Mouse (Mus musculus) right cerebral cortex, postnatal 36 days (tissue): Measurements from ENCODE around the gene Tbl1x.
A peak's percentile ranks its signal among the peaks of the same experiment; 100 is the strongest.

Source experiments
- DNase-seq, 2 experiments: peaks; one replicate each; pipeline ENCODE4 v3.0.0; 2022; ENCODE audit warnings: low spot score in 2 of 2, mixed read lengths in 1 of 2

Gene Tbl1x

DNA sequence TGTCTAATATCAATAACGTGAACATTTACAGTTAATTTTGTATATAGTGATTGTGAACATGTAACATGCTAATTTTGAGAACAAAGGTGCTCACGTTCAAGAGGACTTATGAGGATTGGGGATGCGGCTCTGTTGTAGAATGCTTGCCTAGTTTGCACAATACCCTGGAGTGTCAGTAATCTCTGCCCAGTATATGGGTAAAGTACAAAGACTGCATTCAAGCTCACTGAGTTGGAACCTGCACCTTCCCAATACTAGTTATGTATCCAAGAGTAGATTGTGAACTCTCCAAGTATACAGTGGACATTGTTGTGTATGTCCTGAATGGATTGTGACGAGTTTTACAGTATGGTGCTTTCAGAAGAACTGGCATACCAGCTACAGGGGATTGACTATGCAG lies 33.7 kb downstream of the Tbl1x start:
- DNase-seq, result no peak

DNA sequence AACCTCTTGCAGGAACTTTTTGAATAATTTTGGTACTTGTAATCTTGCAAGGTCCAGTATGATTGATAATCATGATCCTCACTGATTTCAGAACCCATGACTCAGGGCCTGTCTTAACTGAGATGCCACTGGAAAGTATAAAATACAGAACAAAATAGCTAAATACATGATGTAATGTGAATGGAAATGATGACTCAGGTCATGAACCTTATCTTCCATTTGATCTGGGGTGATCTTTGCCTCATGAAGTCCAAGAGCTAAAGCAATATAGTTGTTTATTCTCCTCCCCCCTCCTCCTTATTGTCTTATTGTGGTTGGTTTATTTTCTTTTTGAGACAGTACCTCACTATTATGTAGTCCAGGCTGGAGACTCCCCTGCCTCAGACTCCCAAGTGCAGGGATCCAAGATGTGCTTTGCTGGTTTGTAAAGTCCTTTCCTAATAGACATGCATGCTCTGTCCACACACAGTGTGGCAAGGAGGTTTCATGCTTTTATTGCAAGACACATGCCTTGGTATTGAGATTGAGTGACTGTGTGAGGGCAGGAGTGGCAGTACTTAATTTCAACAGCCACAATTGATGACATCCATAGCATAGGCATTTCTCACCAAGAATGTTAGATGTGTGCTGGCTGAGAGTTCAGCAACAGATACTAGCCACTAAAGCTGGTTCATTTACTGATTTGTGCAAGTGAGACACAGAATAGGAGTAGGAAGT lies 34.7 kb downstream of the Tbl1x start:
- no peak for DNase-seq

DNA sequence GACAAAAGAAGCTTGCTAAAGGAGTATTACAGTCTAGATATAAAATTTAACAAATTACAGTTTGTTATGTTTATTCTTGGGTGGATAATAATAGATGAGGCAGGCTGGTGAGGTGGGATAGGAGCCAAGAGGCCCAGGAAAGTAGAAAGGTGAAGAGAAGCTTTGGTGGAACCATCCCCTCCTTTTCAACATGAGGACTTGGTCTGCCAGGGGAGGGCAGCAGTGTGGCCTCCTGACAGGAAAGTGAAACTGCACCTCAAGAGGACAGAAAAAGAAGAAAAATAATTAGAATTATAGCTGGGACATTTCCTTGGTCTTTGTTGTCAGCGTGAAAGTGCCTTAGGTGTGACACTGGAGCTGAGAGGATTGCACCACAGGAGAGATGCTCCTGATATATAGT lies 35.6 kb downstream of the Tbl1x start:
- DNase-seq, result no peak

DNA sequence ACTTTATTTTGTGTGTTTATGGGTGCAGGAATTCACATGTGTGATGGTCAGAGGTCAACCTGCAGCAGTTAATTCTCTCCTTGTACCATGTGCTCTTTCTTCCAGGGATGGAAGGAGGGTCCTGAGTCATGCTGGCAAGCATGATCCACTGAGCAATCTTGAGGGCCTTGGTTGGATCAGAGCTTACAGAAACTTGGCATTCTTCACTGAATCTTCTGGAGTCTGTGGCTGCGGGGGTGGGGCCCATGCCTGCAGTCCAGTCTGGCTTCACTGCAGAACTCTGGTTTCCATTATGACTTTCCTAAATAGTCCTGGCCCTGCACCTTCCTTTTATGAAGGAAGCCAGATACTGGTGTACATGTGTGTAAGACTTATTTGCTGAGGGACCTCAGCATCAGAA lies 38.1 kb downstream of the Tbl1x start:
- DNase-seq, result no peak

DNA sequence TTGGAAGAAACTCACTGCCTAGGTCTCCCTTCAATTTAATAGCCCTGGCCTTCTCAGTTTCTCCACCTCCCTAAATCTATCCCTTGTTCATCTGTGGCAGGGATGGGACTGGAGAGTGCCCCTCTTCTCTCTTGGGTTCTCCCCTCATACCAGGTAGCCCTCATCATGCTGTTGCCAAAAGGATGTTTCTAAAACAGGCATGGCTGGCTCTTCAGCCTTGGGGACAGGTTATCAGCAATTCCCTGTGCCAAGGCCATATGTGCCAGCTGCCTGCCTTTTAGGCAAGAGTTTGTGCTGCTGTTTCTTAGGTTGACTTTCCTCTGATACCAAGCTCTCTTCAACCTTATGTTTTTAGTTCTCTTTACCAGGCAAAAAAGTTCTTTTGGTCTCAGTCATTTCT lies 39.6 kb downstream of the Tbl1x start:
- no peak for DNase-seq

DNA sequence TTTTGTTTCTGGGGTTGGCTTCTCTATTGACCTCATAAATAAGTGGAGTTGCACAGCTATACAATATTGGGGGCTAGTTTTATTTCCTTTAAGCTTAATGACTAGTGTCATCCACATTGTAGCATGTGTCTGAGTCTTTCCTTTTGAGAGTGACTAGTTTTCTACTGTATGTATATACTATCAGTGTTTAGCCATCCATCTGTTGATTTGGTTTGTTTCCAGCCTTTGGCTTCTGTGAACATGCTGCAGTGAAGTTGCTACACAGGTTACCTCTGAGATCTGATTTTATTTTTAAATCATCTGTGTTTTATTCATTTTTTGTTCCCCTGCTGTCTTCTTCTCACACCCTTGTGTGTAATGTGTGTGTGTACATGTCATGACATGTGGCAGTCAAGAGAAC lies 40.5 kb downstream of the Tbl1x start:
- DNase-seq, result no peak

DNA sequence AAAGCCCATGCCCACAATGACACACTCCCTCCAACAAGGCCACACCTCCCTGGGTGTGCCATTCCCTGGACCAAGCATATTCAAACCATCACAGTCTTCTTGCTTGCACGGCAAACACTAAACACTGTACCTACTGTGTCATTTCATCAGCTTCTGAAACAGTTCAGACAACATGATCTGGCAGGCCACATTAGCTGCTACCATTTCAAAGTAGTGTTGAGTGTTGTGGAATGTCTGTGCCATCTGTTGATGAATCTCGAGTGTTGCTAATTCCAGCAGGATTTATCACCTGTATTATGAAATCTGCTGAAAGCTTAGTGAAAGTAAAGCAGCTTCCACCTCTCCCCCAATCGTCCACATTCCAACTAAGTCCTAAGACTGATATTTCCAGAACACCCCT lies 41.3 kb downstream of the Tbl1x start:
- DNase-seq, result no peak

DNA sequence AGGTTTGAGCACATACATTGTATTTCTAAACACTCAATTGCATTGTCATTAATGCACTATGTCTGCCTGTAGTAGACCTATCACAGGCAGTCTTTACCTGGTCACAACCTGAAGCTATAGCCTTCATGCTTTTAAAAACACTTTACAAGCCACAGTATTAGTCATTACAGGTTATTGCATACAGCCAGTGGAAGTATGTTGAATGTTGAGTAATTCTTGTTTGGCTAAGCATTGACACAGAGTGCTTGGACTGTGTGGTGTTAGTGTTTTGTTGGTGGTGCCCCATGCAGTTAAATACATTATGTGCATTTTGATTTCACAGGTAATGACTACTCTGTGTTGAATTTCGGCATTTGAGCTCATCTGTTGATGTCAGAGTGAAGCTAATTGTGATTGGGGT lies 45.2 kb downstream of the Tbl1x start:
- DNase-seq, result no peak

DNA sequence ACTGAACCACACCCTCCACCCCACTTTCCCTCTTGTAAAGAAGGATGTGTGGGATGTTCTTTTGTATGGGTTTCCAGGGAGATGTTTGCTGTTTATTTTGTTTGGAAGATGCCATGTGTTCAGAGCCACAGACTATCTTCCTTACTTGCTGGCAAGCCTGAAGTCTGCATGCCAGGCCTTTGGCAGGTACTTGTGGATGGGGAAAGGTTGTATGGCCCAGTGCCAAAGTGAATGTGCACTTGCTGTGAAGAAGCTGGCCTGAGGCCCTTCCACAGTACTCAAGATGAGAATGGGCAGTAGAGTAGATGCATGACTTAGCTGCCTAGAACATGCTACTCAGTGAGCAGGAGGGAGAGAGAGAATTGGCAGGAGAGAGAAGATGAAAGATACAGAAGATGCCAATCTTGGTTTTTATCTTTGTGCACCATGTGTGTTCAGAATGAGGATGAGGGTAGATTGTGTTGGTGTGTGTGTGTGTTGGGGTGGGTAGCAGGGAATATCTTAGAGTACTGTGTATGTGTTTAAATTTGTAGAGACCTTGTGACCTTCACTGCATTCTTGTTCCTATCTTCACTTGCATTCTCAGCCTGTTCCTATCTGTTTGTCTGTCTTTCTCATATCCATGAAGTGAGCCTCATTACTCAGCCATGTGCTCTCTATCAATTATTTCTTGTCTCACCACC lies 48.5 kb downstream of the Tbl1x start:
- no peak for DNase-seq

DNA sequence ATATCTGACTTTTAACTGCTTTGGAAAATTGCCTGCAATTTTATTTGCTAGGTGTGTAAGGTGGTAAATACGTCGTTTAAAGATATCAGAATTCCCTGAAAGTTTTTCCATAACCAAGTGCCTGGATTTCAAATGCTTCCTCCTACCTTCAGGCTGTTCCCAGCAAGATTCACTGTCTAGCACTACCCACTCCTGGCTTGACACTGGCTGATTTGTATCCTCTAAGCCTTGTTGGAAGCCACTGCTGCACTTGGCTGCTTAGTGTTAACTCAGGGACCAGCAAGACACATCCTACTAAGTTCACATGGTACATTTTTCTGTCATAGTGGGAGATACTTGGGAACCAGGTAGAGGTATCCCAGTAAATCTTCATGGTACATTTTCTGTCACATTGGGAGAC lies 52.8 kb downstream of the Tbl1x start:
- DNase-seq, result peak in 1 of 2 experiments; percentile 23

DNA sequence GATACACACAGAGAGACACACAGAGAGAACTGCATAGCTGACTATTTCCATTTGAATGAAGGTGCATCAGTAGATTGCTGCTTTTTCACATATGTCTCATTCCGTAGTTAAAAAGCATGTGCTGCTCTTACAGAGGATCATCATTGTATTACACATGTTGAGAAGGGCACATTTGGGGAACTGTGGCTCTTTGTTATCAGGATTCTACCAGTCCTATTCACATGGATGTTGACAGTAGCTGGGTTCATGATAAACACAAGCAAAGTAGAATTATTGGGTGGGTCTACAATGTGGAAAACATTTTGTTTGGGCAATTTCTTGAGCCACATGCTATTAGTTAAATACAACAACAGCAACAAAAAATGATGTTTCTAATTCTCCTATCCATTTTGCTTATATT lies 55.9 kb downstream of the Tbl1x start:
- no peak for DNase-seq

DNA sequence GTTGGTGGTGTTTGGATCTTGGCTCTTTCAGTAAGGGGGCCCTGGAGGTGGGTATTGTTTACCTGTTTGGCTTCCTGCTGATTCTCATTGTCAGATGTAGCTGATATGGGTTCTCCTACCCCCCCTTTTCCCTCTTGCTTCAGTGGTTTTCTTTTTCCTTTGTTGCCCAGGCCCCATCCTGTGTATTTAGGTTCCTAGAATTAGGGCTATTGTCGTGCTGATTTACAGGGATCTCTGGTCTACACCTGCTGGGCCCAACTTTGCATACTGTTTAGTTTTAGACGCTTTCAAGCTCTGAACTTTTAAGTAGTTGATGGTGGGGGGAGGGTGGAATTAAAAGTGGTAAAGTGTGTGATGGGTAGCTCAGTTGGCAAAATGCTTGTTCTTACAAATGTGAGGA lies 57.2 kb downstream of the Tbl1x start:
- DNase-seq, result no peak

DNA sequence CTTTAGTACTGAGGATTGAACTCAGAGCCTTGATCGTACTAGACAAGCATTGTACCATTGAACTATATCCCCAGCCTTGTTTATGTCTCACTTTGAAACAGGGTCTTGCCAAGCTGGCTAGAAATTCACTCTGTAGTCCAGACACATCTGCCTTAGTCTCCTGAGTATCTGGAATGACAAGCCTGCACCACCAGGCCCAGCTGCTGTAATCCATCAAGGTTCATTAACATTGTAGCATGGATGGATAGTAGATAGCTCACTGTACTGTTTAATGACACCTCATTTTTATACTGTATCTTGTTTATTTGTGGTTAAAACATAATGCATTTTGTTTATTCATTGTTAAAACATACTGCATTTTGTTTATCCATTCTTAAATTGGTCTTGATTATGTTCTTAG lies 62.9 kb downstream of the Tbl1x start:
- no peak for DNase-seq

DNA sequence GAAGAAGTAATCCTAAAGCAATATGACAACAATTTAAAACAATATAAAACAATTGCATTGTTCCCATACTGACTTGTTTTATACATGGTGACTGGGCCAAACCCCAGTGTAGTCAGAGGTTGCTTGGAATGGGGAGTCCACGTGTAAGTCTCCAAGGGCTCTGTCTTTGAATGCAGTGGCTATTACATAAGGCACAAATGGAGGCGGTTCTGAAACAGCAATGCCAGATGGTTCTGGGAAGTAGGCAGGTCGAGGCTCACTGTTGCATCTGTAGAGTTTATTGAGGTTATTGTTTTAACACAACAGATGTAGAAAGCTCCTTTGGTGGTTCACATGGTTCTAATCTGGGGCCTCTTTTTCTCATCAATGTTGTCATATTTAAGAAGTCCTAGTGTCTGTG lies 66.3 kb downstream of the Tbl1x start:
- peak in 1 of 2 experiments; percentile 33 for DNase-seq

DNA sequence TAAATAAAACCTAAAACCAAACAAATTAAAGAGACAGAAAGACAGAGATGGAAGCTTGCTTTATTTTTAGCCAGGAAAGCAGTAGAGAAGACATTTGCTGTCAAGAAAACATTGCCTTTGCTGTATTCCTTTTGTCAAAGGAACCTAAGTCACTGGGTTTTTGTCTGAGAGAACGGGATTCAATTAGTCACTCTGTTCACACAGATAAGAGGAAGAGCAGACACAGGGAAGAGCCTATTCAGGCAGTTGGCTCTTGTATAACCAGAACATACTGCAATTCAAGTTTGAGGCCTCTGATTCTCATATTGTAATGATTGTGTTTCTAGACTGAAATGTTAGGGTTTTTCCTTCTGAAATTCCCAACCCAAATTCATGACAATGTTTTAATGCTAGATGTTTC lies 67.4 kb downstream of the Tbl1x start:
- DNase-seq, result no peak

DNA sequence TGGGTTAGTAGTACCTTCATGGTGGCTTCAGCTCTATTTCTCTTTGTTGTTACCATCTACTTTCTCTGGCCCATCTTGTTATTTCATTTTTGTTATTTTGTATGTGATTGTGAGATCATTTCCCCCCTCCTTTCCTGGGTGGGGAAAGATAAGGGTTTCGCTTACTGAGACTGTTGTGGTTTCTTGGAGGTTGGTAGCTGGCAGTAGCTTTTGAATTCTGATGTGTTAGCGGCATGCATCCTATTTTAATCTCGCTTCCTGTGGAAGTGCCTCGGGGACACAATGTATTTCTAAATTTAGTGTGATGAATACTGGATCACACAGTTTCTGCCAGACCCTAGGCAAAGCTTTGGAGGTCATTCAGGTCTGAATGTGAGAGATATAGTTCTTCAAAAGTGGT lies 69.2 kb downstream of the Tbl1x start:
- no peak for DNase-seq

DNA sequence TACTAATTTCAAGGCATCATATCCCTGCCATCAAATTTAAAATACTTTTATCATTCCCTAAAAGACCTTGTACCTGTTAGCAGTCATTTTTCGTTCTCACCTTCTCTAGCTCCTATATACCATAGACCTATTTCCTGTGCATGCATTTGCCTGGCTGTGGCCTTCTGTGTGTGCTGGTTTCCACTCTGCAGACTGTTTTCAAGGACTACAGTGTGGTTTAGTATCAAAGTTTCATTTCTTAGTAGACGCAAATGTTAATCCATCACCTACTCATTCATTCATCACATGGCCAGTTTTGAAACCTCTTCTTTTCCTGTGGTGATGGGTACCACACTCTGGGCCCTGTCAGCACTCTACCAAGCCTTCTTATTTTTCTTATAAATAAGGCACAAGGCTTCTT lies 75.2 kb downstream of the Tbl1x start:
- no peak for DNase-seq

DNA sequence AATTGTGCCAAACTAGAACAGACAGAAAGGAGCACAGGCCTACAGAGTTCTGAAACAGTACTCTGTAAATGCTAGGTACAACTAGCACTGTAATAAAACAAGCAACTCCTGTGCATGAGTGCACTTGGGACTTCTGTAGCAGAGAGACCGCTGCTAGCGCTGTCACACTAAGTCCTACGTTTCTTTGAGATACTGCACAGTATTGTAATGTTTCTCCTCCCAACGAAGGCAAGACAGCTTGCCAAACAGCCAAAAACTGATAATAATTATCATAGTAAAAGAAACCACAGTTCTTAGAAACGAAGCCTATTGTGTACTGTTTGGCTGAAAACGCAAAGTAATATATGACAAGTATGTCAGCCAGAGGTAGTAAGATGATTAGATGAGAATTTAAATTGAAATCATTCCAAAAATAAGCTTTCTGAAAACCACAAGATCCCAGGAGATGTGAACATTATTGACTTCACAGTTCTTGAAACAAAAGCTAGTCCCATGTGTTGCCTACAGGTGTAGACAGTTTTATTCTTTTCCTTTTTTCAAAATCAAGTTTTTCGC lies 83.9 kb downstream of the Tbl1x start:
- DNase-seq, result no peak

DNA sequence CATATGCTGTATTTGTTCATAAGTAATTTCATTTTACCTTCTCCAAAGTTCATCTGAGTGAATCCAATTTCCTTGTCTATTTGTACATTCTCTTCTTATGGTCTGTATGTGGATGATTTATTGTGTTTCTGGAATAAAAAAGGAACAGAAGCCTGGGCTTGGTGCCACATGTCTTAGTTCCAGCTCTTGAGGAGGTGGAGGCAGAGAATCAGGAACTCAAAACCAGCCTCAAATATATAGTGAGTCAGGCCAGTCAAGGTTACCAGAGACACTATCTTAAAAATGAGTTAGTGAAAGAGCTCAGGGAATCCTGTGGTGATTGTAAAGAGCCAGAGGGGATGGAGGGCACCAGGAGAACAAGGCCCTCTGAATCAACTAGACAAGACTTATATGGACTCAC lies 86.9 kb downstream of the Tbl1x start:
- peak; percentile 9 to 36 for DNase-seq

DNA sequence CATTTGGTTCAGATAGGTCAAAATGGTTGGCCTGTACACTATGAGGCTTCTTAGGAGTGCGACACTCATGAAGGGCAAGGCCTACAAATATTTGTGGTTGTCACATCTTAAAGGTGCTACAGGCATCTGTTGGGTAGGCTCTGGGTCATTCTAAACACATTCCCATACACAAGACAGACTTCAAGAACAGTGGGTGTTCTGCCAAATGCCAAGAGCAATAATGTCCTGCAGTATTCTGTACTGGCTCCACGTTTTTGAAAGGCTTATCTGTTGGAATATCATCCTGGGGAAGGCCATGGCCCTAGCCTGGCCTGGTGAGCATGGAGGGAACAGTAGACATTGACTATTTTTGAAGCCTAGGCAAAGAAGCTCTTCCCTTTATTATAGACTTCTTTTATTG lies 87.9 kb downstream of the Tbl1x start:
- no peak for DNase-seq

DNA sequence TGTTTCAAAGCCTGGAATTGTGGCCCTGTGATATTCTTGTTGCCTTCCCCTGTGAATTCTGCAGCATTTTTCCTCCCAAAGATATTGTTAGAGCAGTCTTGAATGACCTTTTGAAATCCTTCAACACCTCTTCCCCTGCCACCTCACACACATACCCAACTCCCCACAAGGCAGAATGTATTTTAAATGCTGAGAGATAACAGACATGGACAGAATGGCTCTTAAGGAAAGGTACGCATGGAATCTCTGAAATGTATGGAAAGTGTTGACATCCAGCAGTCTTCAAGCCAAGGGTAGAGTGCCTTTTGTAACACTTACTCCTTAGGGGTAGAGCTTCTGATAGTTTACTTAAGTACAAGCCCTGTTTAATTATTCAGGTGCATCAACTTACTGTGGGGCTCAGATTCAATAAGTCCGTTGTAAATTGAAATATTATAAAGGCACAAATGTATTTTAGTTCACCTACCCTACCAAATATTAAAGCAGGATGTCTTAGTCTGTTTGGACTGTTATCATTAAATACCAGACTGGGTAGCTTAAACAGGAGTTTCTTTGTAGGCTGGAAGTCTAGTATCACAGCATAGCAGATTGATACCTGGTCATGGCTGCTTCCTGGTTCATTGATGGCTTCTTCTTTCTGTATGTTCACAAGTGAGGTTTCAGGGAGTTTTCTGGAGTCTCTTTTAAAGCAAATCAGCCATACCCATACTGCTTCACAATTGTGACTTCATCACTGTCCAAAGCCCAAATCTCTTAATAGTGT lies 92.9 kb downstream of the Tbl1x start:
- no peak for DNase-seq

DNA sequence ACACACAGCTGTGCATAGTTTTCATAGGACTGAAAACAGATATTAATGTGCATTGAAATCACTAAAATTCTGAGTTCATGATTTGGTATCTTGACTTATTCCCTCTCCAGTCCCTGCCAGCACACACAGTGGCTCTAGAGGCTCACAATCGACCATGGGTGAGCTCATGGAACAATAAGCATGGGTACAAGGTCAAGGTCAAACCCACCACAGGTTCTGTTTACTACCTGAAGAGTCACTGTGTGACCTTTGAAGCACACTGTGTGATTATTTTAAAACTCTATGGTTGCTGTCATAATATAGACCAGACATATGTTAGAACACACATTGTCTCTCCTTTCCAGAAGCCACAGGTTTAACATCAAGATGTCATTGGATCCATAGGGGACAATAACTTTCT lies 96.7 kb downstream of the Tbl1x start:
- DNase-seq, result no peak
